Mouse (Mus musculus): ENCODE data around the gene Adamts9. TPM values are rescaled to one million over a fixed set of nuclear protein-coding genes. Genes with fewer than 3 reads are reported as not detected.

Adamts9 gene
- total and polyA plus RNA-seq, 3 experiments: not detected

DNA sequence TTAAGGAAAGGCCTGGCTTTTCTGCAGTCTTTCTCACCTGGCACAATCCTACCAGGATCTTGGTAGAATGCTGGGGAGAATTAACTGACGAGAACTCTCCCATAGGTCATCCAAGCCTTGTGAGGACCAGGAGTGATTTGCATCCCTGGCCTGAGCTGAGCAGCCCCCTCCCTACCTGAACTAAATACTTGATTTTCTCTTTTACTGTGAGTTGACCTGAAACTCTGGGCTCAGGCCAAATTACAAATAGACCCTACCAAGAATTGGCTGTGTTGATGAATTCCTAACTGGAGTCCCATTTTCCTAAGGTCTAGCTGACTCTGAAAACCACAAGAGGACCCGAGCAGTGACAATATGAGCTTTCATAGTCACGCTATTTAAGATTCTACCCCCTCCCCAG, 25.4 kb upstream of the Adamts9 start:
- in situ Hi-C loops (cut with MboI; ENCODE audit: low pct_ligation_motif_present, low pct_unique_long_range_greater_than_20kb, low sequenced_read_pairs) (no loop called here), dilution Hi-C loops (cut with MboI; ENCODE audit: extremely low pct_ligation_motif_present, extremely low pct_unique_long_range_greater_than_20kb, low sequenced_read_pairs) (no loop called here)
- no peak overlapping the region for H3K9ac ChIP-seq (ENCODE audit: insufficient read depth, low read depth)
- no peak overlapping the region for H3K4me2 ChIP-seq (ENCODE audit: insufficient read depth, low read depth, poor library complexity, severe bottlenecking)
- TF ChIP-seq USF1 (IDR thresholded peaks at IDR 0.05; ENCODE audit: low read depth, low read length) (no peak), EP300 (IDR thresholded peaks at IDR 0.05; ENCODE audit: low read length) (no peak), ZKSCAN1 (IDR thresholded peaks at IDR 0.05; ENCODE audit: borderline replicate concordance, low read depth, low read length) (no peak), CHD1 (IDR thresholded peaks at IDR 0.05; ENCODE audit: low read depth, low read length) (no peak), UBTF (IDR thresholded peaks at IDR 0.05; ENCODE audit: low read depth, low read length) (no peak), POLR2A (IDR thresholded peaks at IDR 0.05; ENCODE audit: low read depth, low read length) (no peak), HCFC1 (IDR thresholded peaks at IDR 0.05; ENCODE audit: low read depth, low read length) (no peak), USF2 (conservative IDR thresholded peaks at IDR 0.05; ENCODE audit: low read depth, low read length) (no peak), MYC (IDR thresholded peaks at IDR 0.05; ENCODE audit: low read depth, low read length) (no peak), ELF1 (IDR thresholded peaks at IDR 0.05; ENCODE audit: low read depth, low read length) (no peak), ETS1 (conservative IDR thresholded peaks at IDR 0.05; ENCODE audit: low read depth, low read length) (no peak), E2F4 (IDR thresholded peaks at IDR 0.05; ENCODE audit: insufficient replicate concordance, low read depth, low read length) (no peak), SMC3 (IDR thresholded peaks at IDR 0.05; ENCODE audit: low read depth, low read length) (no peak), RCOR1 (conservative IDR thresholded peaks at IDR 0.05; ENCODE audit: low read depth, low read length) (no peak), CTCF (conservative IDR thresholded peaks at IDR 0.05 in 1 of 2, IDR thresholded peaks at IDR 0.05 in 1 of 2; ENCODE audit: low read depth in 2 of 2, low read length in 2 of 2) (no peak), KAT2A (IDR thresholded peaks at IDR 0.05; ENCODE audit: insufficient replicate concordance, low read length) (no peak), MXI1 (IDR thresholded peaks at IDR 0.05; ENCODE audit: low read depth, low read length) (no peak), CHD2 (IDR thresholded peaks at IDR 0.05; ENCODE audit: low read length) (no peak)
- H3K36me3 ChIP-seq (replicated peaks in 1 of 2; ENCODE audit: control insufficient read depth in 1 of 2, insufficient read depth in 1 of 2, low read length in 1 of 2): no peaks in the 10 kb centered on the region
- no peaks in the 10 kb centered on the region for H3K79me2 ChIP-seq (replicated peaks; ENCODE audit: control insufficient read depth, extremely low read depth, insufficient read depth, poor library complexity, severe bottlenecking)
- no peaks in the 10 kb centered on the region for H3K4me1 ChIP-seq (ENCODE audit: control insufficient read depth in 1 of 2, insufficient read depth in 2 of 2)
- H3K4me3 ChIP-seq (replicated peaks in 1 of 3; ENCODE audit: low read depth in 2 of 3, low read length in 2 of 3, poor library complexity in 1 of 3): no peak overlapping the region
- no peak for DNase-seq (ENCODE audit: extremely low read depth)
- H3K27me3 ChIP-seq (replicated peaks): no peaks in the 10 kb centered on the region
- H3K27ac ChIP-seq (ENCODE audit: insufficient read depth, low read depth): no peak overlapping the region
- peaks cover 63% of the 10 kb centered on the region for H3K9me3 ChIP-seq (replicated peaks; ENCODE audit: low read length)

- H3K9me3 ChIP-seq (replicated peaks; ENCODE audit: low read length): peaks cover 64% of the 10 kb centered on the region
- H3K36me3 ChIP-seq (replicated peaks in 1 of 2; ENCODE audit: control insufficient read depth in 1 of 2, insufficient read depth in 1 of 2, low read length in 1 of 2): no peaks in the 10 kb centered on the region
- dilution Hi-C loops (cut with MboI; ENCODE audit: extremely low pct_ligation_motif_present, extremely low pct_unique_long_range_greater_than_20kb, low sequenced_read_pairs): no loop called here
These were observed 24.9 kb upstream of the Adamts9 start for GRCm38 (mm10) chr6:92968216-92968615.

More at GRCm38 (mm10) chr6:92968216-92968615, 24.9 kb upstream of the Adamts9 start:
- Histone ChIP-seq H3K9ac (ENCODE audit: insufficient read depth, low read depth) (no peak overlapping the region), H3K27ac (ENCODE audit: insufficient read depth, low read depth) (no peak overlapping the region), H3K79me2 (replicated peaks; ENCODE audit: control insufficient read depth, extremely low read depth, insufficient read depth, poor library complexity, severe bottlenecking) (no peaks in the 10 kb centered on the region), H3K4me2 (ENCODE audit: insufficient read depth, low read depth, poor library complexity, severe bottlenecking) (no peak overlapping the region), H3K4me1 (ENCODE audit: control insufficient read depth in 1 of 2, insufficient read depth in 2 of 2) (no peaks in the 10 kb centered on the region), H3K27me3 (replicated peaks) (no peaks in the 10 kb centered on the region), H3K4me3 (replicated peaks in 1 of 3; ENCODE audit: low read depth in 2 of 3, low read length in 2 of 3, poor library complexity in 1 of 3) (no peak overlapping the region)
- no peak for TF ChIP-seq MXI1 (IDR thresholded peaks at IDR 0.05; ENCODE audit: low read depth, low read length)
- no peak for TF ChIP-seq TCF12 (IDR thresholded peaks at IDR 0.05; ENCODE audit: low read depth, low read length)
- TF ChIP-seq MAFK (IDR thresholded peaks at IDR 0.05; ENCODE audit: insufficient replicate concordance, low read length): no peak
- TF ChIP-seq JUND (conservative IDR thresholded peaks at IDR 0.05; ENCODE audit: low read depth, low read length): no peak
- TF ChIP-seq JUN (IDR thresholded peaks at IDR 0.05; ENCODE audit: insufficient read depth, low read depth, low read length): no peak
- no peak for TF ChIP-seq PAX5 (IDR thresholded peaks at IDR 0.05; ENCODE audit: low read length)
- TF ChIP-seq ZMIZ1 (IDR thresholded peaks at IDR 0.05; ENCODE audit: low read depth, low read length): no peak
- no peak for TF ChIP-seq ZC3H11A (IDR thresholded peaks at IDR 0.05; ENCODE audit: low read depth, low read length)
- TF ChIP-seq BHLHE40 (IDR thresholded peaks at IDR 0.05; ENCODE audit: low read depth, low read length): no peak
- no peak for TF ChIP-seq NRF1 (IDR thresholded peaks at IDR 0.05; ENCODE audit: low read depth, low read length)
- TF ChIP-seq POLR2A (IDR thresholded peaks at IDR 0.05; ENCODE audit: low read depth, low read length): no peak
- no peak for TF ChIP-seq POLR2AphosphoS2 (IDR thresholded peaks at IDR 0.05; ENCODE audit: low read depth, low read length)
- TF ChIP-seq IRF4 (IDR thresholded peaks at IDR 0.05; ENCODE audit: low read depth, low read length): no peak
- no peak for TF ChIP-seq SIN3A (IDR thresholded peaks at IDR 0.05; ENCODE audit: low read length)
- no peak for TF ChIP-seq EP300 (IDR thresholded peaks at IDR 0.05; ENCODE audit: low read length)
- no peak for TF ChIP-seq ZKSCAN1 (IDR thresholded peaks at IDR 0.05; ENCODE audit: borderline replicate concordance, low read depth, low read length)
- in situ Hi-C loops (cut with MboI; ENCODE audit: low pct_ligation_motif_present, low pct_unique_long_range_greater_than_20kb, low sequenced_read_pairs): no loop called here
- DNase-seq (ENCODE audit: extremely low read depth): no peak
